Mouse (Mus musculus): Measurements from ENCODE around the gene Socs3.

The Socs3 gene

GRCm38 (mm10) chr11:117954819-117955218, 15.0 kb downstream of the Socs3 start:
- DNase-seq (ENCODE audit: low spot score), result peak; percentile 66

- peak; percentile 51 for DNase-seq (ENCODE audit: low spot score)
These were observed 15.8 kb downstream of the Socs3 start for GRCm38 (mm10) chr11:117954094-117954493.

GRCm38 (mm10) chr11:117952174-117952933, 17.5 kb downstream of the Socs3 start:
- no peak for DNase-seq (ENCODE audit: low spot score)

GRCm38 (mm10) chr11:117951391-117951790, 18.5 kb downstream of the Socs3 start:
- DNase-seq (ENCODE audit: low spot score), result no peak

GRCm38 (mm10) chr11:117949392-117950091, 20.3 kb downstream of the Socs3 start:
- peak; percentile 85 for DNase-seq (ENCODE audit: low spot score)

- DNase-seq (ENCODE audit: low spot score), result no peak
These were observed 22.8 kb downstream of the Socs3 start for GRCm38 (mm10) chr11:117946996-117947419.

- DNase-seq (ENCODE audit: low spot score), result no peak
These were observed 23.5 kb downstream of the Socs3 start for GRCm38 (mm10) chr11:117946195-117946979.

- no peak for DNase-seq (ENCODE audit: low spot score)
These were observed 28.0 kb downstream of the Socs3 start for GRCm38 (mm10) chr11:117941848-117942247.

- no peak for DNase-seq (ENCODE audit: low spot score)
These were observed 28.5 kb downstream of the Socs3 start for GRCm38 (mm10) chr11:117941325-117941834.

- DNase-seq (ENCODE audit: low spot score), result no peak
These were observed 29.0 kb downstream of the Socs3 start for GRCm38 (mm10) chr11:117940881-117941280.

- peak; percentile 82 for DNase-seq (ENCODE audit: low spot score)
These were observed 30.0 kb downstream of the Socs3 start for GRCm38 (mm10) chr11:117939741-117940285.

- no peak for DNase-seq (ENCODE audit: low spot score)
These were observed 30.7 kb downstream of the Socs3 start for GRCm38 (mm10) chr11:117939004-117939730.

- peak; percentile 72 for DNase-seq (ENCODE audit: low spot score)
These were observed 33.6 kb downstream of the Socs3 start for GRCm38 (mm10) chr11:117936202-117936601.

- DNase-seq (ENCODE audit: low spot score), result no peak
These were observed 34.2 kb downstream of the Socs3 start for GRCm38 (mm10) chr11:117935616-117936015.

- DNase-seq (ENCODE audit: low spot score), result no peak
These were observed 35.1 kb downstream of the Socs3 start for GRCm38 (mm10) chr11:117934576-117935368.

GRCm38 (mm10) chr11:117934168-117934567, 35.7 kb downstream of the Socs3 start:
- DNase-seq (ENCODE audit: low spot score), result peak; percentile 62

GRCm38 (mm10) chr11:117932195-117932594, 37.7 kb downstream of the Socs3 start:
- no peak for DNase-seq (ENCODE audit: low spot score)

- DNase-seq (ENCODE audit: low spot score), result no peak
These were observed 38.3 kb downstream of the Socs3 start for GRCm38 (mm10) chr11:117931576-117931975.

- DNase-seq (ENCODE audit: low spot score), result peak; percentile 75
These were observed 39.0 kb downstream of the Socs3 start for GRCm38 (mm10) chr11:117930781-117931338.

- DNase-seq (ENCODE audit: low spot score), result no peak
These were observed 44.3 kb downstream of the Socs3 start for GRCm38 (mm10) chr11:117925541-117925940.

All from testis, postnatal 10 days (tissue).